Mouse (Mus musculus): ENCODE measurements around the gene Gda.
A peak's percentile ranks its signal among the peaks of the same experiment; 100 is the strongest.

Gene Gda

GRCm38 (mm10) chr19:21373073-21373755, 100.0 kb downstream of the Gda start:
- DNase-seq (ENCODE audit: low spot score in 2 of 2), result peak in 1 of 2 experiments; percentile 25

GRCm38 (mm10) chr19:21372395-21373072, 100.7 kb downstream of the Gda start:
- DNase-seq (ENCODE audit: low spot score in 2 of 2), result no peak

- no peak for DNase-seq (ENCODE audit: low spot score in 2 of 2)
These were observed 101.9 kb downstream of the Gda start for GRCm38 (mm10) chr19:21371337-21371736.

- DNase-seq (ENCODE audit: low spot score in 2 of 2), result no peak
These were observed 102.5 kb downstream of the Gda start for GRCm38 (mm10) chr19:21370782-21371181.

GRCm38 (mm10) chr19:21369175-21369574, 104.1 kb downstream of the Gda start:
- DNase-seq (ENCODE audit: low spot score in 2 of 2), result no peak

- DNase-seq (ENCODE audit: low spot score in 2 of 2), result no peak
These were observed 104.7 kb downstream of the Gda start for GRCm38 (mm10) chr19:21368595-21368994.

GRCm38 (mm10) chr19:21357792-21358191, 115.5 kb downstream of the Gda start:
- DNase-seq (ENCODE audit: low spot score in 2 of 2), result no peak

GRCm38 (mm10) chr19:21349634-21350033, 123.6 kb downstream of the Gda start:
- DNase-seq (ENCODE audit: low spot score in 2 of 2), result no peak

- no peak for DNase-seq (ENCODE audit: low spot score in 2 of 2)
These were observed 126.6 kb downstream of the Gda start for GRCm38 (mm10) chr19:21346646-21347045.

Data from frontal cortex, postnatal 14 days (tissue).